Mouse (Mus musculus): ENCODE data around the gene Akirin1. TPM values are rescaled to one million over a fixed set of nuclear protein-coding genes. Genes with fewer than 3 reads are reported as not detected.

The Akirin1 gene
- polyA plus RNA-seq, 1 experiment from 2014 or later, result 93.4 TPM

Other genes with a start within 250 kb of the Akirin1 start
- gene Macf1, start 66.0 kb downstream of the Akirin1 start, polyA plus RNA-seq (2015; fragmentation: Nextera tagmentation; extraction: Ambion mirVana), result 74.9 and 75.4 TPM in 2 replicates
- gene Ndufs5, start 32.1 kb downstream of the Akirin1 start, polyA plus RNA-seq (2015; fragmentation: Nextera tagmentation; extraction: Ambion mirVana), result 394 TPM in 2 replicates
- gene Rhbdl2, start 37.5 kb upstream of the Akirin1 start, polyA plus RNA-seq (2015; fragmentation: Nextera tagmentation; extraction: Ambion mirVana), result 1.4 and 1.5 TPM in 2 replicates
- 0.12 TPM in 1 of 2 replicates, not detected in the other for gene 4933427I04Rik, start 109.3 kb upstream of the Akirin1 start, polyA plus RNA-seq (2015; fragmentation: Nextera tagmentation; extraction: Ambion mirVana)
- 44.2 and 49.4 TPM in 2 replicates for gene Mycbp, start 154.5 kb upstream of the Akirin1 start, polyA plus RNA-seq (2015; fragmentation: Nextera tagmentation; extraction: Ambion mirVana)
- 45.0 and 45.5 TPM in 2 replicates for gene Rragc, start 167.1 kb upstream of the Akirin1 start, polyA plus RNA-seq (2015; fragmentation: Nextera tagmentation; extraction: Ambion mirVana)
- not detected in 2 replicates for gene 4930535I16Rik, start 167.7 kb upstream of the Akirin1 start, polyA plus RNA-seq (2015; fragmentation: Nextera tagmentation; extraction: Ambion mirVana)